16 mouse cellular contexts compared by ENCODE assay signal in genomic region chr19:15855379-15855778, GRCm38 (mm10).
"Had no signal": no experiment of that assay in that cellular context is flagged by ENCODE, and none has a peak within 500 bp of the region (broad histone marks: within the 10 kb centered on the region; RNA-seq: fewer than 3 reads in every experiment).

No protein-coding gene starts in this region.

- H3K36me3 ChIP-seq: neural tube, embryonic 12.5 days; neural tube, embryonic 13.5 days; neural tube, embryonic 15.5 days; stomach, embryonic 15.5 days had no signal

- H3K9ac ChIP-seq: neural tube, embryonic 12.5 days; neural tube, embryonic 13.5 days; neural tube, embryonic 15.5 days; stomach, embryonic 15.5 days had no signal

- H3K4me3 ChIP-seq: neural tube, embryonic 12.5 days; neural tube, embryonic 13.5 days; neural tube, embryonic 15.5 days; stomach, embryonic 15.5 days had no signal

- DNase-seq: retina, postnatal 1 day; right cerebral cortex, adult 18-20 months; right cerebral cortex, postnatal 14 days; right cerebral cortex, postnatal 25 days; right cerebral cortex, postnatal 4 days; spleen, adult 18-20 months; thymus, adult 18-20 months; thymus, postnatal 14 days; thymus, postnatal 25 days; thymus, postnatal 36 days; thymus, postnatal 4 days had no signal

- H3K9me3 ChIP-seq: neural tube, embryonic 12.5 days; neural tube, embryonic 13.5 days; neural tube, embryonic 15.5 days; stomach, embryonic 15.5 days had no signal

- H3K27ac ChIP-seq: neural tube, embryonic 12.5 days; neural tube, embryonic 13.5 days; neural tube, embryonic 15.5 days; stomach, embryonic 15.5 days; stomach, postnatal 0 days had no signal

- H3K27me3 ChIP-seq: neural tube, embryonic 12.5 days; neural tube, embryonic 15.5 days; stomach, embryonic 15.5 days had no signal

- H3K4me2 ChIP-seq: neural tube, embryonic 12.5 days; neural tube, embryonic 13.5 days; neural tube, embryonic 15.5 days; stomach, embryonic 15.5 days had no signal

- H3K4me1 ChIP-seq: neural tube, embryonic 12.5 days; neural tube, embryonic 13.5 days; neural tube, embryonic 15.5 days; stomach, embryonic 15.5 days had no signal
